Mouse (Mus musculus) liver, embryonic 15.5 days (tissue): ENCODE results near the gene Rab6b. TPM values are rescaled to one million over a fixed set of nuclear protein-coding genes. Genes with fewer than 3 reads are reported as not detected.
A peak's percentile ranks its signal among the peaks of the same experiment; 100 is the strongest.

Experiments used
- ATAC-seq: fragments of 200-750 bp; cut with Nextera tagmentation; 2 replicates; pipeline ENCODE4 v1.8.0; 2017; ENCODE audit warnings: moderate number of reproducible peaks, mild to moderate bottlenecking, moderate library complexity; ENCODE audit not compliant: insufficient read depth
- H3K27ac ChIP-seq: fragments of 300-500 bp; sonication (generic); replicated peaks from 2 replicates; pipeline ENCODE4 v1.5.1; 2015; ENCODE audit warnings: mild to moderate bottlenecking, inconsistent platforms
- H3K27me3 ChIP-seq: fragments of 300-500 bp; sonication (generic); 2 replicates; pipeline ENCODE4 v1.6.1; 2015; ENCODE audit warnings: mild to moderate bottlenecking, inconsistent platforms
- H3K36me3 ChIP-seq: fragments of 300-500 bp; sonication (generic); replicated peaks from 2 replicates; pipeline ENCODE4 v1.6.1; 2015; ENCODE audit warnings: moderate library complexity, mild to moderate bottlenecking, inconsistent platforms
- H3K4me1 ChIP-seq: fragments of 300-500 bp; sonication (generic); replicated peaks from 2 replicates; pipeline ENCODE4 v1.6.1; 2015; ENCODE audit warnings: inconsistent platforms
- H3K4me2 ChIP-seq: fragments of 300-500 bp; sonication (generic); 2 replicates; pipeline ENCODE4 v1.6.1; 2015; ENCODE audit warnings: moderate library complexity, mild to moderate bottlenecking, inconsistent platforms
- H3K4me3 ChIP-seq: fragments of 300-500 bp; sonication (generic); replicated peaks from 2 replicates; pipeline ENCODE4 v1.5.1; 2015; ENCODE audit warnings: mild to moderate bottlenecking, inconsistent platforms
- H3K9ac ChIP-seq: fragments of 300-500 bp; sonication (generic); 2 replicates; pipeline ENCODE4 v1.6.1; 2015; ENCODE audit warnings: moderate library complexity, mild to moderate bottlenecking, inconsistent platforms
- H3K9me3 ChIP-seq: fragments of 300-500 bp; sonication (generic); replicated peaks from 2 replicates; pipeline ENCODE4 v1.6.1; 2016; ENCODE audit warnings: inconsistent platforms
- WGBS: fragments of 180-500 bp; shearing (Covaris S2); methylation state at CpG from one replicate; pipeline ENCODE4 v1.1.7; 2015; ENCODE audit warnings: mixed read lengths; ENCODE audit not compliant: insufficient replicate concordance; 5-methylcytosine and 5-hydroxymethylcytosine counted together
- polyA plus RNA-seq: library from polyadenylated mRNA; unstranded; fragments of >200 nt; fragmentation: Nextera tagmentation; extraction: Ambion mirVana; gene quantifications from 2 replicates; pipeline ENCODE4 v1.2.1, GENCODE M21; 2015

The Rab6b gene
- polyA plus RNA-seq, 1 experiment from 2014 or later, result 0.18 TPM

DNA sequence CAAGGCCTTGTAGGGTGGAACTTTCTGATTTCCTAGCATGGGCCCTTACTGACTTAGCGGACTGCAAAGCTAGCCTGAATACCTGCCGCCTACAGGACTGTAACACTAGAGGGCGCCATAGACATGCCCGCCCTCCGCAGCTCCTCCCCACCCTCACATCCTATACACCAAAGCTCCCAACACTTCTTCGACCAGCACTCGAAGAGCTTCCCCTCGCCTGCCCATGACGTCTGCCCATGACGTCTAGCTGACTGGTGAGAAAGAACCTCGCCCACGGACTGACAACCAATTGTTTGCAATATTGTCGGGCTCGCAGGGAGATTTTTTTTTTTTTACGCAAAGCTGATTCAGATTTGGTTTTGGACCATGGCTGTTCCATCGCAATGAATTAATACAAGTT lies 96.3 kb downstream of the Rab6b start:
- Histone ChIP-seq H3K27ac (no peak overlapping the region), H3K4me1 (peaks cover 15% of the 10 kb centered on the region), H3K9me3 (no peaks in the 10 kb centered on the region), H3K36me3 (no peaks in the 10 kb centered on the region), H3K9ac (no peak overlapping the region), H3K27me3 (no peaks in the 10 kb centered on the region), H3K4me3 (no peak overlapping the region; the same call in 1 of the 2 replicates), H3K4me2 (peak overlapping the region; percentile 54)
- WGBS, result 8% methylated on average over 16 of the region's 16 CpGs
- peak; percentile 56 for ATAC-seq

DNA sequence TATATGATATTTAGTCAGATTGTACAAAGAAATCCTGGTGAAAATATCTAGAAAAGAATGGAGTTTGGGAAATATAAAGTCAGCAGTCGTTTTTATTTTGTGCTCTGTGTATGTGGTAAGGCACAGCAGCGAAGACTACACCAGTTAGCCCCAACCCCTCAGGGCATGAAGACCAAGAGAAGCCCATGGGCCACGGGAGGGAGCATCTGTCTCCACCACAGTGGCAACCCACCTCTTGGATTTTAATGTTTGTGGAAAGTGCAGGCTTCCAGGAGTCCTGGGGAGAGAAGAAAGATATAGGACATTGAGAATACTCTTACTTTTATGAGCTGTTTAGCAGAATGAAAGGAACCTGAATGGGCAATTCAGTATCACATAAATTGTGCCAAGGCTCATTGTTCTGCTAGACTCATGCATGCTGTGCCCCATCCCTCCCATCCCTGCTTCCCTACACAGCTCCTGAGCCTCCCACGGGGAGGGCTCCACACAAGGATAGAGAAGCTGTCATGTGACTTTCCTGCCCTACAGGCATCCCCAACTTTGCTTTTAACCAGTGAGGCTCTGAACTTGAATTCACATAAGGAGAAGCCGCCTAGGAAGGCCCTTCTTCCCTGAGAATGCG lies 97.3 kb downstream of the Rab6b start:
- Histone ChIP-seq H3K27ac (no peak overlapping the region), H3K36me3 (no peaks in the 10 kb centered on the region), H3K4me3 (no peak overlapping the region), H3K27me3 (no peaks in the 10 kb centered on the region), H3K9ac (no peak overlapping the region), H3K4me1 (peaks cover 15% of the 10 kb centered on the region), H3K9me3 (no peaks in the 10 kb centered on the region), H3K4me2 (no peak overlapping the region)
- WGBS, result 54% methylated on average over 6 of the region's 6 CpGs
- ATAC-seq, result no peak

DNA sequence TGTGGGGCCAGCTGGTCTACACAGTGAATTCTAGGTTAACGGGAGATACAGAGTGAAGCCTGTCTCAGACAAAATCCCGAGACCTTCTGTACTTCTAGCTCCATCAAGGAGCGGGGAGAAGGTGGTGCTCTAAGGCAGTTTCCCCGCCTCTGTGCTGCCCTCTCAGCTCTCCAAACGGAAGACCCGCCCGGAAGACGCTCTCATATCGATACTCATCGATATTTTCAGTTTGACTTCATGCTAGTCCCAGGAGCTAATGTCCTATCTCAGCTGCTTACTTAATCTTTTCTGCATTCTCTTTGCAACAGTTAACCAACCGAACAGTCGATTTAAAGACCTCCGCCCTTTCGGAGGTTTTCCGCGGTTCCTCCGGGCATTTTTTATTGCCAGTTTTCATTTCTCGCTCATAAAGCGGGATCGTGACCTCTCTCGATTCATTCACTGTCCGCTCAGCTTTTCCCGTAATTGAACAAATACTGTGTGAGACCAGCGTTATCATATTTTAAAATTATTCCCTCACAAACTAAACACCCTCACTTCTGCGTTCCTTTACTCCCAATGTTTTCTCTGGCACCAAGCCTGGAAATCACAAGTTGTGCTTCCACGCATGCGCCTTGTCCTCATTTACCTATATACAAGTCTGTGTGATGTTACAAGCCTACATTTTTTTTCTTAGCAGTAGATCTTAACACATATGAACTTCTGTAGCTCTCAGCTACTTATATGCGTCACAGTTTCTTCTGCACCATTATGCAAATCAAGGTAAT lies 101.2 kb downstream of the Rab6b start:
- H3K9me3 ChIP-seq, result no peaks in the 10 kb centered on the region
- WGBS, result 72% methylated on average over 28 of the region's 28 CpGs
- H3K9ac ChIP-seq, result no peak overlapping the region
- no peak for ATAC-seq
- H3K4me1 ChIP-seq, result peaks cover 3% of the 10 kb centered on the region; the same call in 1 of the 2 replicates
- H3K4me3 ChIP-seq, result no peak overlapping the region
- 0 out of 2 replicates have a peak overlapping the region, but pooled peaks have one; percentile 0 for H3K4me2 ChIP-seq
- no peak overlapping the region for H3K27ac ChIP-seq
- H3K27me3 ChIP-seq, result no peaks in the 10 kb centered on the region
- 0 out of 2 replicates have a peak, but pooled peaks cover 11% of the 10 kb centered on the region for H3K36me3 ChIP-seq

DNA sequence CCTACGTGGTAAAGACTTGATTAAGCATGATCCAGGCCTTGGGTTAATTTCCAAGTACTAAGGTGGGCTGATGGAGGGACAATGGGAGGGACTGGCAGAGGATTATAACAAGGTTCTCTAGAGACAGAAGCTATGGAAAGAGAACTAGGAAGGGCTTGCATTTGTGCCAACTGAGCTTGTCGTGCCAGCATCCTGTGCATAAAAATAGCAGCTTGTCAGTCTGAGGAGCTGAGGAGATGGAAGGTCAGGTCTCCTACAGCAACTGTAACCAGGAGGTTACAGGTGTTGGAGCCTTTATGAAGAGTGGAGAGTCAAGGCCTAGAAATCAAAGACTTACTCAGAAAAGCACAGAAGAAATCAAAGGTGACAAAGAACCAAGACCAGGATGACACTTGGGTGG lies 102.0 kb downstream of the Rab6b start:
- H3K9me3 ChIP-seq, result no peaks in the 10 kb centered on the region
- no peaks in the 10 kb centered on the region for H3K27me3 ChIP-seq
- ATAC-seq, result no peak
- no peak overlapping the region for H3K4me2 ChIP-seq
- no peaks in the 10 kb centered on the region for H3K4me1 ChIP-seq
- 0 out of 2 replicates have a peak, but pooled peaks cover 11% of the 10 kb centered on the region for H3K36me3 ChIP-seq
- WGBS, result 49% methylated on average over 2 of the region's 2 CpGs
- no peak overlapping the region for H3K27ac ChIP-seq
- no peak overlapping the region for H3K4me3 ChIP-seq
- H3K9ac ChIP-seq, result no peak overlapping the region

DNA sequence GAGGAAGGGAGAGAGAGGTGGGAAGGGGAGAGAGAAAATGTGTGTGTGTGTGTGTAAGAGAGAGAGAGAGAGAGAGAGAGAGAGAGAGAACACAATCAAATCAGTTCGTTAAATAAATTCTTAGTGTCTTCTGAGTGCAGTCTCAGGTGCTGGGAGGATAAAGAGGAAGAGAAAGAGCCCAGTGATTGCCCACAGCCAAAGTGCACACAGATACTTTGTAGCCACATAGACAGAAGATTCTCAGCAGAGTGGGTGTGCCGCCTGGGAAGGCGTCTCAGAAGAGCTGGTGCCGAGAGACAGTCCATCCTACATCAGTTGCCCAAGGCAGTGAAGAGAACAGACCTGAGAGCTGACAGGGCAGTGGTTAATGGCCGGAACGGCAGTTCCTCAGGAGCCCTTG lies 102.7 kb downstream of the Rab6b start:
- 0 out of 2 replicates have a peak, but pooled peaks have one; percentile 13 for ATAC-seq
- Histone ChIP-seq H3K4me1 (no peaks in the 10 kb centered on the region), H3K27ac (no peak overlapping the region), H3K27me3 (no peaks in the 10 kb centered on the region), H3K9me3 (no peaks in the 10 kb centered on the region), H3K36me3 (0 out of 2 replicates have a peak, but pooled peaks cover 11% of the 10 kb centered on the region), H3K4me3 (no peak overlapping the region), H3K9ac (no peak overlapping the region), H3K4me2 (no peak overlapping the region)
- WGBS, result 66% methylated on average over 6 of the region's 6 CpGs

DNA sequence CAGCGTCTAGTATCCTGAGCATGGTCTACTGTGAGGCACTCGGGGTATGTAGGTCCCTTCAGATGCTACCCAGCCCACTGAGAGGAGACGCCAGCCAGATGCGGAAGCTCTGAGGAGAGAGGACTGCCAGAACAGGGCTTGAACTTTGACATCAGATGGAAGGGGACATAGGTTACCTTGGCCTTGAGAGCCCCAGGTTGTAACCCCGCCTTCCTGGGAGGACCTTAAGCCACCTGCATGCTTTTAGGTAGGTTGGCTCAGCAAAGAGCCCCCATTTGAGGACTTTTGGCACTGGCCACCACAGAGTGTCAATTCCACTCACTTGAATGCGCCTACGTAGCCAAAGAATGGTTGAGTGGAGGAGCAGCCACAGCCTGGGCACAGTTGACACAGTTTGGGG lies 113.1 kb downstream of the Rab6b start:
- peaks cover 14% of the 10 kb centered on the region; the same call in 1 of the 2 replicates for H3K36me3 ChIP-seq
- H3K4me2 ChIP-seq, result no peak overlapping the region
- ATAC-seq, result peak; percentile 11; the same call in 1 of the 2 replicates
- no peaks in the 10 kb centered on the region for H3K4me1 ChIP-seq
- H3K9ac ChIP-seq, result no peak overlapping the region
- no peaks in the 10 kb centered on the region for H3K9me3 ChIP-seq
- H3K4me3 ChIP-seq, result no peak overlapping the region
- H3K27ac ChIP-seq, result no peak overlapping the region
- H3K27me3 ChIP-seq, result 0 out of 2 replicates have a peak, but pooled peaks cover 4% of the 10 kb centered on the region
- 70% methylated on average over 7 of the region's 7 CpGs for WGBS

DNA sequence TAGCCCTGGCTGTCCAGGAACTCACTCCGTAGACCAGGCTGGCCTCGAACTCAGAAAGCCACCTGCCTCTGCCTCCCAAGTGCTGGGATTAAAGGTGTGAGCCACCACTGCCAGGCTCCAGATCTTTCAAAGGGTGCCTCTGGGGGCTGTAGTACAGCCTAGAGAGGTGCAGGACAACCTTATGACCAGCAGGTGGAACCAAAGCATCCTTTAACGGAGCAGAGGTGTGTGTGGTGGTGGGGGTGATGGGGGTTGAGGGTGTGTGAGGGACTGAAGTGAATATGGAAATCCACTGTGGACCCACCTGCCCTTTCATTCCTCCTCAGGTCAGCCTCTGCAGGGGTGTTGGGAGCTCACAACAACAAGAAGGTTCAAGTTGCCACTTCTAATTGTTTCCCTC lies 113.9 kb downstream of the Rab6b start:
- 26% methylated on average over 3 of the region's 3 CpGs for WGBS
- no peak for ATAC-seq
- peaks cover 12% of the 10 kb centered on the region; the same call in 1 of the 2 replicates for H3K36me3 ChIP-seq
- no peak overlapping the region for H3K9ac ChIP-seq
- H3K4me1 ChIP-seq, result peaks cover under 1% of the 10 kb centered on the region; the same call in 1 of the 2 replicates
- H3K27ac ChIP-seq, result no peak overlapping the region
- no peaks in the 10 kb centered on the region for H3K9me3 ChIP-seq
- no peak overlapping the region for H3K4me2 ChIP-seq
- peaks cover 11% of the 10 kb centered on the region; the same call in 1 of the 2 replicates for H3K27me3 ChIP-seq
- no peak overlapping the region for H3K4me3 ChIP-seq

DNA sequence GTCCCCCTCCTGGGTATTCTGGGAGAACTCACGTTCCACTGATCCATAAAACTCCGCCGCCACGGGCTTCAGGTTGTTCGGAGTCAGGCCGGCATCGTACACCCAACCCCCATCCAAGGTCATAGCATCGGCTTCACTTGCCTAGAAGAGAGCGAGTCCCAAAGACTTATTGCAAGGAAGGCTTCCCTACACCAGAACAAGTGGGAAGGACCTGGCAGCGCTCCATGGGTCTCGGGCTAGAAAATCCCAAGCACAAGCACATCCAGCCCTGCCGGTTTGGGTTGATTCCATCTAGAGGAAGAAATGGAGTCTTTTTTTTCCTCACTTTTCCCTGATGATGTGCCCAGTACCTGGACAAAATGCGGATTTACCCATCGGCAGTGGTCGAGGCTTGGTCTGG lies 115.2 kb downstream of the Rab6b start:
- H3K4me3 ChIP-seq, result no peak overlapping the region
- peaks cover 7% of the 10 kb centered on the region; the same call in 1 of the 2 replicates for H3K36me3 ChIP-seq
- 81% methylated on average over 15 of the region's 15 CpGs for WGBS
- peaks cover 14% of the 10 kb centered on the region for H3K4me1 ChIP-seq
- H3K9ac ChIP-seq, result no peak overlapping the region
- H3K27ac ChIP-seq, result 0 out of 2 replicates have a peak overlapping the region, but pooled peaks have one; percentile 3
- no peaks in the 10 kb centered on the region for H3K9me3 ChIP-seq
- H3K27me3 ChIP-seq, result peaks cover 11% of the 10 kb centered on the region; the same call in 1 of the 2 replicates
- no peak for ATAC-seq
- H3K4me2 ChIP-seq, result peak overlapping the region; percentile 27; the same call in 1 of the 2 replicates

DNA sequence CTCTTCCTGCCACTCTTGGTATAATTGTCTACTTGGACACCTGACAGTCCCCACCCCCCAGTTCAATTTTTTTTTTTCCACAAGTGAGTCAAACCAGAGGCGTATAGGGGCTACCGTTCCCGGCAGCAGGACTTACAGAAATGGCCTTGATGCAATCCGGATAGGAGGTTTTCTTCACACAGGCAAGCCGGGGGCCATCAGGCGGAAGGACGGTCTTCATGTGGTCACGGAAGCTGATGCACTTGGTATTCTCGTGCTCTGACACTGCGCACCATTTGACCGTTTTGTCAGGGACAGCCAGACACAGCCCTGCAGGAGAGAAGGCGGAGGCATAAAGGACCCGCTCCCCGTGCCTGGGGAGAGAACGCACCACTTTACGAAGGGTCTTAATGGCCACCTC lies 116.2 kb downstream of the Rab6b start:
- WGBS, result 78% methylated on average over 16 of the region's 16 CpGs
- H3K4me2 ChIP-seq, result peak overlapping the region; percentile 49

DNA sequence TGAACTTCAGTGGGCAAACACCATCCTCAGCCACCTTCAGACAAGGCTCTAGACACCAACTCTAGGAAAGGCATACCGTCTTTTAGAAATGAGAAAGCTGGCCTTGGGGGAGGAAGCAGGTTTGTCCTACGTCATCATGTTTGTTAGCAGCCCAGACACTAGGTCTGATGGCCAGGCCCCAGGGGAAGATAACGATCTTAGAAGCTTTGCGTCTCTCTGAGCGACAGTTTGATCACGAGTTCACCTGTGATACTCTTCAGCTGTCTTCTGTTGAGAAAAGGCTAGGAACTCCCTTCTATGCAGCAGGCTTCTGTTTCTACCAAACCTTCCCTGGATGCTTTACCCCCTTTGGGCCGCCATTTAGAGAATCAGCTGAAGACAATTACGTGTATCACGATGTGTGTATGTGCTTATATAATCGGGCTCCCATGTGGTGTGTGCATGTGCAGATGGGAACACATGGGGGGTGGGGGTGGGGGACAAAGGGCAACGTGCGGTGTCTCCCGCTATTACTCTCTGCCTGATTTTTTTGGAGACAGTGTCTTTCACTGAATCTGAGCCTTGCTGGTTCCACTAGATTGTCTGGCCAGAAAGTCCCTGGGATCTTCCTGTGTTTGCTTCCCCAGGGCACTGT lies 116.9 kb downstream of the Rab6b start:
- Histone ChIP-seq H3K36me3 (peaks cover 5% of the 10 kb centered on the region; the same call in 1 of the 2 replicates), H3K27ac (peak overlapping the region; percentile 51), H3K27me3 (peaks cover 11% of the 10 kb centered on the region; the same call in 1 of the 2 replicates), H3K4me3 (peak overlapping the region; percentile 43), H3K9me3 (no peaks in the 10 kb centered on the region), H3K9ac (peak overlapping the region; percentile 17; the same call in 1 of the 2 replicates), H3K4me2 (peak overlapping the region; percentile 49), H3K4me1 (peaks cover 31% of the 10 kb centered on the region)
- ATAC-seq, result no peak
- WGBS, result 53% methylated on average over 13 of the region's 13 CpGs

More for the DNA sequence above, 116.2 kb downstream of the Rab6b start:
- Histone ChIP-seq H3K4me3 (peak overlapping the region; percentile 43), H3K27me3 (peaks cover 11% of the 10 kb centered on the region; the same call in 1 of the 2 replicates), H3K27ac (0 out of 2 replicates have a peak overlapping the region, but pooled peaks have one; percentile 51), H3K9ac (no peak overlapping the region), H3K4me1 (peaks cover 23% of the 10 kb centered on the region), H3K9me3 (no peaks in the 10 kb centered on the region), H3K36me3 (peaks cover 5% of the 10 kb centered on the region; the same call in 1 of the 2 replicates)
- ATAC-seq, result no peak
